Mouse (Mus musculus) Patski (cell line): ENCODE results near the gene Btbd10. TPM values are rescaled to one million over a fixed set of nuclear protein-coding genes. Genes with fewer than 3 reads are reported as not detected.

ENCODE experiments used
- ATAC-seq: fragments of 100-300 bp; one replicate; pipeline ENCODE4 v1.8.0; 2021
- CTCF ChIA-PET: fragments of 350-600 bp; sonication (Branson Sonifier 250); formaldehyde crosslinking; loops from one replicate; lab custom pipeline; 2022; ENCODE audit warnings: inconsistent platforms; lab: Charles Lee
- POLR2A ChIA-PET: fragments of 350-600 bp; sonication (Branson Sonifier 250); formaldehyde crosslinking; loops from one replicate; lab custom pipeline; 2022; ENCODE audit warnings: antibody characterized with exemption, inconsistent platforms; lab: Charles Lee
- DNase-seq: peaks from one replicate; pipeline ENCODE4 v3.0.0-alpha.2; 2011; ENCODE audit warnings: low read depth, low spot score
- H3K27me3 ChIP-seq: fragments of 371-371 bp; one replicate; pipeline ENCODE4 v1.5.1; 2021
- CTCF ChIP-seq: fragments of 100-300 bp; IDR thresholded peaks from one replicate; pipeline ENCODE4 v1.5.1; 2021
- in situ Hi-C: fragments of 300-500 bp; cut with MboI; formaldehyde crosslinking; loops from 3 replicates; pipeline ENCODE4 v1.11.1; 2018; ENCODE audit warnings: low pct_unique_long_range_greater_than_20kb, mixed read lengths
- polyA plus RNA-seq: library from polyadenylated mRNA; unstranded; gene quantifications from one replicate; pipeline ENCODE4 v1.2.3, GENCODE M21; 2021

The Btbd10 gene
- polyA plus RNA-seq, 1 experiment from 2014 or later, result 27.7 TPM

- ChIA-PET POLR2A (interaction anchor here (0.6 to 1.1 kb wide), 4 partner anchors 15 to 396 kb away, joined by 3 to 7 read pairs (median 4); no protein-coding TSS in a partner anchor), CTCF (interaction anchor here (1.0 to 1.5 kb wide), 7 partner anchors 10 to 224 kb away, joined by 3 to 4 read pairs (median 3); no protein-coding TSS in a partner anchor)
- peak; percentile 77 for TF ChIP-seq CTCF
- no peaks in the 10 kb centered on the region for H3K27me3 ChIP-seq
- in situ Hi-C loops, result loop anchor here (5.0 to 25.0 kb wide), 4 partner anchors 145 to 843 kb away; partner anchors contain the start of gene Far1
- DNase-seq (no peak), ATAC-seq (peak; percentile 79)
Measured at GRCm38 (mm10) chr7:113369620-113370340, 588 bp upstream of the Btbd10 start.

GRCm38 (mm10) chr7:113367440-113367839, 1.8 kb downstream of the Btbd10 start:
- POLR2A ChIA-PET, result no interaction called here
- DNase-seq, result no peak
- CTCF ChIA-PET, result no interaction called here

GRCm38 (mm10) chr7:113349089-113349488, 20.1 kb downstream of the Btbd10 start:
- ChIA-PET CTCF (interaction anchor here (1.4 kb wide), 1 partner anchor 21 kb away, joined by 3 read pairs; no protein-coding TSS in a partner anchor), POLR2A (interaction anchor here (1.3 kb wide), 1 partner anchor 20 kb away, joined by 4 read pairs; the partner anchor contains the start of gene Btbd10)
- in situ Hi-C loops, result no loop called here
- no peaks in the 10 kb centered on the region for H3K27me3 ChIP-seq
- TF ChIP-seq CTCF, result no peak
- DNase-seq, result no peak
- ATAC-seq, result no peak

More at GRCm38 (mm10) chr7:113367440-113367839, 1.8 kb downstream of the Btbd10 start:
- H3K27me3 ChIP-seq, result no peaks in the 10 kb centered on the region
- no peak for ATAC-seq
- no peak for TF ChIP-seq CTCF
- in situ Hi-C loops, result loop anchor here (25.0 kb wide), 1 partner anchor 845 kb away; no protein-coding TSS in a partner anchor

- no peak for ATAC-seq
- no peaks in the 10 kb centered on the region for H3K27me3 ChIP-seq
- in situ Hi-C loops, result no loop called here
- no peak for DNase-seq
- ChIA-PET POLR2A (interaction anchor here (0.6 to 0.7 kb wide), 3 partner anchors 12 to 328 kb away, joined by 3 to 4 read pairs (median 4); no protein-coding TSS in a partner anchor), CTCF (interaction anchor here (1.2 to 1.6 kb wide), 2 partner anchors 10 to 13 kb away, joined by 3 to 6 read pairs; no protein-coding TSS in a partner anchor)
- TF ChIP-seq CTCF, result no peak
Measured at GRCm38 (mm10) chr7:113347694-113348093, 21.5 kb downstream of the Btbd10 start.

GRCm38 (mm10) chr7:113347271-113347670, 21.9 kb downstream of the Btbd10 start:
- H3K27me3 ChIP-seq, result no peaks in the 10 kb centered on the region
- POLR2A ChIA-PET, result interaction anchor here (0.7 kb wide), 1 partner anchor 327 kb away, joined by 4 read pairs; no protein-coding TSS in a partner anchor
- no peak for DNase-seq
- CTCF ChIA-PET, result interaction anchor here (1.2 to 1.6 kb wide), 2 partner anchors 11 to 13 kb away, joined by 3 to 6 read pairs; no protein-coding TSS in a partner anchor
- no peak for TF ChIP-seq CTCF
- in situ Hi-C loops, result no loop called here
- no peak for ATAC-seq

- ChIA-PET POLR2A (no interaction called here), CTCF (interaction anchor here (0.7 kb wide), 1 partner anchor 8 kb away, joined by 3 read pairs; no protein-coding TSS in a partner anchor)
- in situ Hi-C loops, result no loop called here
- ATAC-seq (no peak), DNase-seq (no peak)
- no peaks in the 10 kb centered on the region for H3K27me3 ChIP-seq
- TF ChIP-seq CTCF, result no peak
Measured at GRCm38 (mm10) chr7:113335250-113335649, 33.9 kb downstream of the Btbd10 start.

- in situ Hi-C loops, result no loop called here
- POLR2A ChIA-PET, result interaction anchor here (0.6 kb wide), 1 partner anchor 9 kb away, joined by 3 read pairs; no protein-coding TSS in a partner anchor
- ATAC-seq, result no peak
Measured at GRCm38 (mm10) chr7:113334036-113334435, 35.2 kb downstream of the Btbd10 start.

GRCm38 (mm10) chr7:113320128-113320527, 49.1 kb downstream of the Btbd10 start:
- in situ Hi-C loops, result no loop called here
- ChIA-PET POLR2A (no interaction called here), CTCF (interaction anchor here (0.7 kb wide), 1 partner anchor 8 kb away, joined by 3 read pairs; no protein-coding TSS in a partner anchor)
- no peak for DNase-seq
- no peak for TF ChIP-seq CTCF
- H3K27me3 ChIP-seq, result no peaks in the 10 kb centered on the region
- no peak for ATAC-seq

More at GRCm38 (mm10) chr7:113334036-113334435, 35.2 kb downstream of the Btbd10 start:
- DNase-seq, result no peak
- CTCF ChIA-PET, result no interaction called here
- TF ChIP-seq CTCF, result no peak
- no peaks in the 10 kb centered on the region for H3K27me3 ChIP-seq

- ChIA-PET CTCF (interaction anchor here (0.7 to 3.6 kb wide), 13 partner anchors 9 to 164 kb away, joined by 3 to 20 read pairs (median 3); partner anchors contain the start of gene Btbd10), POLR2A (interaction anchor here (1.0 kb wide), 2 partner anchors 57 to 59 kb away, joined by 3 read pairs; no protein-coding TSS in a partner anchor)
- no peaks in the 10 kb centered on the region for H3K27me3 ChIP-seq
- TF ChIP-seq CTCF, result peak; percentile 76
- ATAC-seq (no peak), DNase-seq (peak; percentile 6)
- in situ Hi-C loops, result loop anchor here (5.0 kb wide), 1 partner anchor 169 kb away; no protein-coding TSS in a partner anchor
Measured at GRCm38 (mm10) chr7:113311784-113312183, 57.4 kb downstream of the Btbd10 start.

- ChIA-PET CTCF (interaction anchor here (0.7 to 3.6 kb wide), 7 partner anchors 10 to 167 kb away, joined by 3 to 20 read pairs (median 4); no protein-coding TSS in a partner anchor), POLR2A (no interaction called here)
- no peaks in the 10 kb centered on the region for H3K27me3 ChIP-seq
- in situ Hi-C loops, result loop anchor here (5.0 kb wide), 1 partner anchor 168 kb away; no protein-coding TSS in a partner anchor
- ATAC-seq, result no peak
- TF ChIP-seq CTCF, result no peak
- no peak for DNase-seq
Measured at GRCm38 (mm10) chr7:113310136-113310535, 59.1 kb downstream of the Btbd10 start.
